Mouse (Mus musculus): Measurements from ENCODE around the gene Lsm7.

DNA sequence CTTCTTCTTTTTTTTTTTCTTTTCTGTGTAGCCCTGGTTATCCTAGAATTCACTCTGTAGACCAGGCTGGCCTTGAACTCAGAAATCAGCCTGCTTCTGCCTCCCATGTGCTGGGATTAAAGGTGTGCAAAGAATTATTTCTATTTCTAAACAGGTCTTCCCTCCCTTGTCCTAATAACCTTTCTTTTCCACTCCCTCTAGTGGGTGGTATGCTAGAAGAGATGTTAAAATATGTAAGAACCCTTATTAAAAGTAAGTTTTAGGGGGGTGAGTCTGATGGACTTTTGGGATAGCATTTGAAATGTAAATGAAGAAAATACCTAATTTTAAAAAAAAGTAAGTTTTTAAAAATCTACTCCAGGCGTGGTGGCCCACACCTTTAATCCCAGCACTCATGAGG, 31.7 kb downstream of the Lsm7 start:
- TF ChIP-seq GATA1 (IDR thresholded peaks at IDR 0.05; ENCODE audit: borderline replicate concordance, low read length), result no peak
- no peak for TF ChIP-seq FLI1 (IDR thresholded peaks at IDR 0.05; ENCODE audit: low read length)
